Comparison of ENCODE assay signal across 13 mouse cellular contexts in genomic region chr3:96700376-96700775, GRCm38 (mm10). TPM values are rescaled to one million over a fixed set of nuclear protein-coding genes. Genes with fewer than 3 reads are reported as not detected.
DNase-seq lines count a peak whose midpoint lies in the region; ATAC-seq and TF ChIP-seq lines count a peak whose summit lies in the region.
"Had no signal": no experiment of that assay in that cellular context is flagged by ENCODE, and none has a peak within 500 bp of the region (broad histone marks: within the 10 kb centered on the region; RNA-seq: fewer than 3 reads in every experiment).

No protein-coding gene starts in this region.

- H3K9me3 ChIP-seq in kidney, embryonic 14.5 days (ENCODE audit: control insufficient read depth, low read length): no peaks in the 10 kb centered on the region
- no peaks in the 10 kb centered on the region for H3K9me3 ChIP-seq in ES-E14 (ENCODE audit: control insufficient read depth, insufficient read depth, low read depth, low read length)
- H3K9me3 ChIP-seq: lung, embryonic 15.5 days; neural tube, embryonic 15.5 days; stomach, embryonic 15.5 days had no signal

- no peak overlapping the region for H3K4me3 ChIP-seq in kidney, embryonic 14.5 days (ENCODE audit: low read length)
- H3K4me3 ChIP-seq in ES-E14 (ENCODE audit: insufficient read depth in 1 of 2, low read depth in 1 of 2, low read length in 2 of 2, poor library complexity in 1 of 2, severe bottlenecking in 1 of 2): no peak overlapping the region
- H3K4me3 ChIP-seq: lung, embryonic 15.5 days; neural tube, embryonic 15.5 days; stomach, embryonic 15.5 days had no signal

- in situ Hi-C loops in ES-E14 (cut with MboI; ENCODE audit: low sequenced_read_pairs in 2 of 2, unreplicated experiment in 2 of 2): no loop called here

- 65% methylated on average over 7 of the region's 7 CpGs for WGBS in kidney, embryonic 14.5 days

- peaks cover 22% of the 10 kb centered on the region for H3K4me1 ChIP-seq in kidney, embryonic 14.5 days (ENCODE audit: control insufficient read depth, insufficient read depth, low read length)
- H3K4me1 ChIP-seq in ES-E14 (ENCODE audit: control insufficient read depth in 2 of 2, insufficient read depth in 2 of 2, low read length in 2 of 2, poor library complexity in 1 of 2): peaks cover 8 to 42% of the 10 kb centered on the region in 2 experiments; a peak in 3 of 4 replicates

- no peak overlapping the region for H3K9ac ChIP-seq in kidney, embryonic 14.5 days (ENCODE audit: low read depth, low read length)
- no peak overlapping the region for H3K9ac ChIP-seq in ES-E14 (ENCODE audit: insufficient read depth, low read depth, low read length, poor library complexity, severe bottlenecking)
- H3K9ac ChIP-seq: lung, embryonic 15.5 days; neural tube, embryonic 15.5 days; stomach, embryonic 15.5 days had no signal

- ATAC-seq in kidney, embryonic 14.5 days (ENCODE audit: low FRiP score, low TSS enrichment): no peak

- H3K27ac ChIP-seq in kidney, embryonic 14.5 days (ENCODE audit: low read depth, low read length): no peak overlapping the region
- H3K27ac ChIP-seq in ES-E14 (ENCODE audit: insufficient read depth, low read depth, low read length, poor library complexity, severe bottlenecking): no peak overlapping the region
- H3K27ac ChIP-seq: lung, embryonic 15.5 days; neural tube, embryonic 15.5 days; stomach, embryonic 15.5 days had no signal

- peaks cover 50% of the 10 kb centered on the region for H3K36me3 ChIP-seq in kidney, embryonic 14.5 days (ENCODE audit: control insufficient read depth, insufficient read depth, low read length)
- peaks cover 33% of the 10 kb centered on the region for H3K36me3 ChIP-seq in ES-E14 (ENCODE audit: control insufficient read depth, insufficient read depth, low read length, poor library complexity, severe bottlenecking)

- DNase-seq in adrenal gland, postnatal 10 days: peak; percentile 49
- DNase-seq in adrenal gland, adult 2 months: no peak
- peak; percentile 49 for DNase-seq in kidney, postnatal 10 days
- peak; percentile 56 for DNase-seq in ES-E14 (ENCODE audit: low read depth, low spot score)
- peak; percentile 36 for DNase-seq in forelimb bud, embryonic 11.5 days (ENCODE audit: low read depth, low spot score)
- no peak for DNase-seq in layer of hippocampus, adult 18-20 months (ENCODE audit: low spot score in 2 of 2)
- no peak for DNase-seq in left cerebral cortex, adult 8-10 months (ENCODE audit: low spot score in 2 of 2)
- DNase-seq: cerebellum, adult 8-10 months; kidney, adult 11 months had no signal

- H3K27me3 ChIP-seq in kidney, embryonic 14.5 days (ENCODE audit: control insufficient read depth, insufficient read depth, low read length): no peaks in the 10 kb centered on the region
- H3K27me3 ChIP-seq: lung, embryonic 15.5 days; neural tube, embryonic 15.5 days; stomach, embryonic 15.5 days had no signal

- H3K4me2 ChIP-seq in kidney, embryonic 14.5 days (replicated peaks; ENCODE audit: low read depth, low read length): no peak overlapping the region
- H3K4me2 ChIP-seq: lung, embryonic 15.5 days; neural tube, embryonic 15.5 days; stomach, embryonic 15.5 days had no signal

TF ChIP-seq in ES-E14, 5 proteins besides CTCF, POLR2A, EP300 and RAD21:
- TF ChIP-seq MAFK (IDR thresholded peaks at IDR 0.05; ENCODE audit: insufficient read depth, low read depth, low read length) (no peak), ZC3H11A (IDR thresholded peaks at IDR 0.05; ENCODE audit: borderline replicate concordance, low read depth, low read length) (no peak), HCFC1 (IDR thresholded peaks at IDR 0.05; ENCODE audit: borderline replicate concordance, insufficient read depth, low read length) (no peak)

RNA-seq across cellular contexts. Expression of gene Pias3, which starts 4.2 kb away (rescaled TPM):
- 10 to 100 TPM; 22.0 to 32.0 TPM for total RNA-seq in adrenal gland, postnatal 10 days (2021)
- total RNA-seq in adrenal gland, adult 2 months (2021): 10 to 100 TPM; 20.3 to 24.5 TPM
- polyA plus RNA-seq in adrenal gland, adult 2 months (2012; rRNA removed): 38.9 and 43.9 TPM in 2 replicates
- polyA plus RNA-seq in kidney, embryonic 14.5 days (2014; fragmentation: Nextera tagmentation; extraction: Ambion mirVana): 36.5 and 55.7 TPM in 2 replicates
- total RNA-seq in ES-E14 (2012; rRNA removed): 14.6 and 27.9 TPM in 2 replicates
- 10 to 100 TPM; 28.9 to 31.5 TPM for total RNA-seq in layer of hippocampus, adult 18-20 months (2021)
- 10 to 100 TPM; 26.0 to 38.9 (median 31.5) TPM for total RNA-seq in left cerebral cortex, adult 8-10 months (2022)

RNA-seq across cellular contexts. Expression of gene Nudt17, which starts 8.0 kb away (rescaled TPM):
- 1 to 10 TPM; 3.1 to 5.3 TPM for total RNA-seq in adrenal gland, postnatal 10 days (2021)
- total RNA-seq in adrenal gland, adult 2 months (2021): 1 to 10 TPM in 1 of 2 experiments, under 1 TPM in 1; 0.95 to 1.1 TPM
- polyA plus RNA-seq in adrenal gland, adult 2 months (2012; rRNA removed): 2.3 and 2.5 TPM in 2 replicates
- polyA plus RNA-seq in kidney, embryonic 14.5 days (2014; fragmentation: Nextera tagmentation; extraction: Ambion mirVana): 10.4 and 10.8 TPM in 2 replicates
- total RNA-seq in ES-E14 (2012; rRNA removed): 7.4 and 13.5 TPM in 2 replicates
- 10 to 100 TPM; 11.4 to 17.9 TPM for total RNA-seq in layer of hippocampus, adult 18-20 months (2021)
- 10 to 100 TPM in 2 of 4 experiments, 1 to 10 TPM in 2; 8.6 to 11.8 (median 10.0) TPM for total RNA-seq in left cerebral cortex, adult 8-10 months (2022)

RNA-seq across cellular contexts. Expression of gene Polr3c, which starts 27.1 kb away (rescaled TPM):
- 10 to 100 TPM; 28.0 to 32.7 TPM for total RNA-seq in adrenal gland, postnatal 10 days (2021)
- 10 to 100 TPM; 28.9 to 32.8 TPM for total RNA-seq in adrenal gland, adult 2 months (2021)
- 14.1 and 19.9 TPM in 2 replicates for polyA plus RNA-seq in adrenal gland, adult 2 months (2012; rRNA removed)
- 30.3 and 38.5 TPM in 2 replicates for polyA plus RNA-seq in kidney, embryonic 14.5 days (2014; fragmentation: Nextera tagmentation; extraction: Ambion mirVana)
- 21.0 and 22.2 TPM in 2 replicates for total RNA-seq in ES-E14 (2012; rRNA removed)
- total RNA-seq in layer of hippocampus, adult 18-20 months (2021): 10 to 100 TPM; 20.7 to 22.5 TPM
- total RNA-seq in left cerebral cortex, adult 8-10 months (2022): 10 to 100 TPM; 24.2 to 27.6 (median 26.6) TPM

RNA-seq across cellular contexts. Expression of gene Rnf115, which starts 27.1 kb away (rescaled TPM):
- total RNA-seq in adrenal gland, postnatal 10 days (2021): 10 to 100 TPM; 34.1 to 35.7 TPM
- total RNA-seq in adrenal gland, adult 2 months (2021): 10 to 100 TPM; 39.4 to 46.5 TPM
- 9.9 and 12.5 TPM in 2 replicates for polyA plus RNA-seq in adrenal gland, adult 2 months (2012; rRNA removed)
- 49.6 and 72.1 TPM in 2 replicates for polyA plus RNA-seq in kidney, embryonic 14.5 days (2014; fragmentation: Nextera tagmentation; extraction: Ambion mirVana)
- total RNA-seq in ES-E14 (2012; rRNA removed): 16.9 and 22.1 TPM in 2 replicates
- 10 to 100 TPM; 61.6 to 62.0 TPM for total RNA-seq in layer of hippocampus, adult 18-20 months (2021)
- total RNA-seq in left cerebral cortex, adult 8-10 months (2022): 10 to 100 TPM; 62.4 to 66.4 (median 64.4) TPM

RNA-seq across cellular contexts. Expression of gene Ankrd35, which starts 30.4 kb away (rescaled TPM):
- 1 to 10 TPM; 1.5 to 1.9 TPM for total RNA-seq in adrenal gland, postnatal 10 days (2021)
- 1 to 10 TPM; 3.0 to 4.6 TPM for total RNA-seq in adrenal gland, adult 2 months (2021)
- 1.5 and 3.3 TPM in 2 replicates for polyA plus RNA-seq in adrenal gland, adult 2 months (2012; rRNA removed)
- 0.33 and 0.37 TPM in 2 replicates for polyA plus RNA-seq in kidney, embryonic 14.5 days (2014; fragmentation: Nextera tagmentation; extraction: Ambion mirVana)
- total RNA-seq in ES-E14 (2012; rRNA removed): 3.7 and 5.7 TPM in 2 replicates
- 1 to 10 TPM; 5.5 to 6.9 TPM for total RNA-seq in layer of hippocampus, adult 18-20 months (2021)
- 1 to 10 TPM; 7.2 to 9.0 (median 8.6) TPM for total RNA-seq in left cerebral cortex, adult 8-10 months (2022)

Comparison
In these comparisons a context has a peak if more than half of its experiments do, and no peak if none do; other contexts are left out.
1. DNase-seq: peak in adrenal gland, postnatal 10 days (single experiment), kidney, postnatal 10 days (single experiment), ES-E14 (single experiment) and forelimb bud, embryonic 11.5 days (single experiment); none in adrenal gland, adult 2 months (single experiment), layer of hippocampus, adult 18-20 months (0 of 2) and left cerebral cortex, adult 8-10 months (0 of 2).